Comparison of ENCODE assay signal across 10 mouse cellular contexts in the genomic region with DNA sequence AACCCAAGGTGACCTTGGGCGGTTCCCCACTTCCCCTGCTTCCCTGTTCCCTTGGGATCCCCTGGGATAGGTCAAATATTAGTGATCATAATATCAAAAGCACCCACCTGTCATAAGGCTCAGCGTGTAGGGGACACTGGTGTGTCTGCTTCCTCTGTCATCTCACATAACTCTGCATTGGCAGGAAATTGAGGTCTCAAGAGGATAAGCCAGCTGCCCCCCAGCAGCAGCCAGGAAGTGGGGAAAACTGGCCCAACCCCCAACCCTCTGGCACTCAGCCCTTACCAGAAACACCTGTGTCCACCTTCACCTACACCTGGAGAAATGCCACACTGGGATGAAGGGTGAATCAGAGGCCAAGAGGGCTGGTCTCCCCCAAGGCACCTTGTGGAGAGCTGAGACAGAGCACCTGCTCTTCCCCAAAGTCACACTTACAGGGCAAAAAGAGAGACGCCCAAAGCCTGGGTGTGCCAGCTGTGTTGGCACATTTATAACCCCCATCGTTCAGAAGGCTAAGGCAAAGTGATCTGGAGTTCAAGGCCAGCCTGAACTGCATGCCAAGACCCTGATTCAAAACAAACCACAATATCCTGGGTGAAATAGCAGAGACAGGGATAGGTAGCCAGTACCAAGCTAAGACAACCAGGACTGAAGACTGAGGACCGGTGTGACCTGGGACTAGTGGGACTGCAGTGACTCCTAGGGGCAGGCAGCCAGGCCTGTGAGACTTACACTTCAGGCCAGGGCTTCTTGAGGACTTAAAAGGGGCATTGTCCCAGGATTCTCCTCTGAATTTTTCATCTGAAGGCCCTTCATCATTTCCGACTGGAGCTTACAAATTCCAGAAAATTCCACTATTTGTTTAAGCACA. TPM values are rescaled to one million over a fixed set of nuclear protein-coding genes. Genes with fewer than 3 reads are reported as not detected.
DNase-seq lines count a peak whose midpoint lies in the region; ATAC-seq and TF ChIP-seq lines count a peak whose summit lies in the region.
"Had no signal": no experiment of that assay in that cellular context is flagged by ENCODE, and none has a peak within 500 bp of the region (broad histone marks: within the 10 kb centered on the region; RNA-seq: fewer than 3 reads in every experiment).

No protein-coding gene starts in this region.

- H3K36me3 ChIP-seq in kidney, embryonic 16.5 days (ENCODE audit: insufficient read depth, low read length): peaks cover 12% of the 10 kb centered on the region; the same call in 1 of the 2 replicates

- no peak for DNase-seq in gastrocnemius, adult 2 months
- DNase-seq in gastrocnemius, adult 8-10 months (ENCODE audit: low spot score in 2 of 2): no peak
- peak; percentile 63 to 65 for DNase-seq in spleen, adult 18-20 months
- DNase-seq in spleen, adult 12 weeks (ENCODE audit: low spot score): no peak
- DNase-seq in thymus, postnatal 36 days: peak; percentile 62 to 73
- no peak for DNase-seq in embryo, embryonic 10.5 days (ENCODE audit: low spot score)
- DNase-seq: gastrocnemius, postnatal 10 days had no signal

- no peaks in the 10 kb centered on the region for H3K9me3 ChIP-seq in kidney, embryonic 16.5 days (ENCODE audit: low read length)
- H3K9me3 ChIP-seq: limb, embryonic 12.5 days had no signal

- H3K4me1 ChIP-seq in kidney, embryonic 16.5 days (ENCODE audit: insufficient read depth, low read length): peaks cover 12% of the 10 kb centered on the region; the same call in 1 of the 2 replicates

- peak; percentile 14; the same call in 1 of the 2 replicates for TF ChIP-seq CTCF in gastrocnemius, adult 2 months (IDR thresholded peaks at IDR 0.05)

- whole genome bisulfite sequencing in kidney, embryonic 16.5 days: 55% methylated on average over 6 of the region's 6 CpGs

- H3K4me2 ChIP-seq in kidney, embryonic 16.5 days (replicated peaks; ENCODE audit: low read depth, low read length): no peak overlapping the region
- H3K4me2 ChIP-seq: limb, embryonic 12.5 days had no signal

- H3K9ac ChIP-seq in kidney, embryonic 16.5 days (replicated peaks; ENCODE audit: low read length): no peak overlapping the region
- H3K9ac ChIP-seq: limb, embryonic 12.5 days had no signal

- no peak overlapping the region for H3K27ac ChIP-seq in gastrocnemius, adult 2 months
- no peak overlapping the region for H3K27ac ChIP-seq in kidney, embryonic 16.5 days (ENCODE audit: low read length)
- H3K27ac ChIP-seq: limb, embryonic 12.5 days had no signal

- peaks cover 11% of the 10 kb centered on the region for H3K27me3 ChIP-seq in kidney, embryonic 16.5 days (ENCODE audit: insufficient read depth, low read length)

- H3K4me3 ChIP-seq in gastrocnemius, adult 2 months: no peak overlapping the region
- no peak overlapping the region for H3K4me3 ChIP-seq in kidney, embryonic 16.5 days (ENCODE audit: low read length)
- H3K4me3 ChIP-seq: limb, embryonic 12.5 days had no signal

- ATAC-seq in megakaryocyte progenitor cell, adult 5-6 weeks (replicated peaks; ENCODE audit: poor library complexity): peak; percentile 50
- ATAC-seq in kidney, embryonic 16.5 days (ENCODE audit: low FRiP score, low TSS enrichment): no peak

- intact Hi-C loops in gastrocnemius, adult 2 months (cut with DNase I): no loop called here

RNA-seq across cellular contexts. Expression of gene B3gnt7, which starts 1.2 kb away (rescaled TPM):
- total RNA-seq in gastrocnemius, adult 2 months (2021): not detected
- not detected for total RNA-seq in gastrocnemius, adult 8-10 months (2022)
- 0.90 and 1.1 TPM in 2 replicates for total RNA-seq in megakaryocyte progenitor cell, adult 5-6 weeks (2015)
- total RNA-seq in megakaryocyte progenitor cell, adult 5-6 weeks (2017): 0.47 and 0.83 TPM in 2 replicates
- polyA plus RNA-seq in kidney, embryonic 16.5 days (2015; fragmentation: Nextera tagmentation; extraction: Ambion mirVana): 9.5 and 10.5 TPM in 2 replicates

RNA-seq across cellular contexts. Expression of gene Ncl, which starts 57.7 kb away (rescaled TPM):
- total RNA-seq in gastrocnemius, adult 2 months (2021): 100 to 1,000 TPM; 102 to 105 TPM
- total RNA-seq in gastrocnemius, adult 8-10 months (2022): 100 to 1,000 TPM in 2 of 4 experiments, 10 to 100 TPM in 2; 86.8 to 116 (median 104) TPM
- 728 and 799 TPM in 2 replicates for total RNA-seq in megakaryocyte progenitor cell, adult 5-6 weeks (2015)
- 665 and 1,023 TPM in 2 replicates for total RNA-seq in megakaryocyte progenitor cell, adult 5-6 weeks (2017)
- 432 and 504 TPM in 2 replicates for polyA plus RNA-seq in kidney, embryonic 16.5 days (2015; fragmentation: Nextera tagmentation; extraction: Ambion mirVana)

Comparison
In these comparisons a context has a peak if more than half of its experiments do, and no peak if none do; other contexts are left out.
1. DNase-seq: peak in spleen, adult 18-20 months (2 of 2) and thymus, postnatal 36 days (2 of 2); none in gastrocnemius, adult 2 months (single experiment), gastrocnemius, adult 8-10 months (0 of 2), spleen, adult 12 weeks (single experiment) and embryo, embryonic 10.5 days (single experiment).
2. RNA of gene Ncl, which starts 57.7 kb away (total RNA-seq): 665 to 1,023 TPM in megakaryocyte progenitor cell, adult 5-6 weeks; 86.8 to 116 TPM in gastrocnemius, adult 8-10 months and 102 to 105 TPM in gastrocnemius, adult 2 months; every median in the first group is over 4 times any median in the second.